Mouse (Mus musculus) lung, adult 2 months (tissue): ENCODE data around the gene Dnmt3l. TPM values are rescaled to one million over a fixed set of nuclear protein-coding genes. Genes with fewer than 3 reads are reported as not detected.

Experiments
- DNase-seq: peaks from one replicate; pipeline ENCODE4 v3.0.0; 2022
- H3K4me1 ChIP-seq: fragments of 200-500 bp; 2 replicates; pipeline ENCODE4 v1.6.1; 2011; ENCODE audit warnings: low read length; ENCODE audit not compliant: control insufficient read depth, insufficient read depth
- H3K4me3 ChIP-seq: fragments of 200-500 bp; replicated peaks from 2 replicates; pipeline ENCODE3; 2011; ENCODE audit warnings: low read depth, mild to moderate bottlenecking, control low read depth, low read length; ENCODE audit errors: extremely low read depth
- CTCF ChIP-seq: fragments of 200-500 bp; IDR thresholded peaks from 2 replicates; pipeline ENCODE4 v1.5.1; 2011; ENCODE audit warnings: mild to moderate bottlenecking, low read length, control low read depth; ENCODE audit not compliant: insufficient read depth
- POLR2A ChIP-seq: fragments of 200-500 bp; IDR thresholded peaks from 2 replicates; pipeline ENCODE4 v1.6.1; 2011; ENCODE audit warnings: low read depth, mild to moderate bottlenecking, control low read depth, low read length, borderline replicate concordance; ENCODE audit errors: extremely low read depth
- WGBS: fragments of 180-500 bp; shearing (Covaris S2); methylation state at CpG from one replicate; pipeline ENCODE4 v1.1.7; 2018; 5-methylcytosine and 5-hydroxymethylcytosine counted together
- polyA plus RNA-seq: library from polyadenylated mRNA; depleted of rRNA; stranded (reverse); fragments of >200 nt; gene quantifications from 2 replicates; pipeline ENCODE4 v1.2.3, GENCODE M21; 2012

Dnmt3l gene
- polyA plus RNA-seq, 1 experiment: 0.64 TPM

DNA sequence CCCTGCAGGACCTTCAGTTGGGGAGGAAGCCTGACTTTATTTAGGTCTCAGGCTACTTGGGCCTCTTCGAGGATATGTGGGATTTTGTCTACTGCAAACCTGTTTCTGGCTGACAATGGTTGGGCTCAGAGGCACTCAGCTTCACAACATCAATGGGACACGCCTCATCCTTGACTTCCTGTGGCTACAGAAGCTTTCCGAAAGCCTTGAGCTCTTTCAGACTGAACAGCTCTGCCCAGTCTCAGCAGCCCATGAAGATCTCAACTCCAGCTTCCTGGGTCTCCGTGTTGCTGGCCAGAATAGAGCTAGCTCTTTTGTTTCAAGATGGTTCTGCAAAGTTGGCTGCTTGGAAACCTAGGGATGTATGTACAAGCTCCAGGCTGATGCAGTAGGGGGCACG, 36.5 kb downstream of the Dnmt3l start:
- Histone ChIP-seq H3K4me3 (no peak overlapping the region), H3K4me1 (no peaks in the 10 kb centered on the region)
- 61% methylated on average over 5 of the region's 5 CpGs for WGBS
- TF ChIP-seq CTCF (no peak), POLR2A (no peak)
- no peak for DNase-seq

DNA sequence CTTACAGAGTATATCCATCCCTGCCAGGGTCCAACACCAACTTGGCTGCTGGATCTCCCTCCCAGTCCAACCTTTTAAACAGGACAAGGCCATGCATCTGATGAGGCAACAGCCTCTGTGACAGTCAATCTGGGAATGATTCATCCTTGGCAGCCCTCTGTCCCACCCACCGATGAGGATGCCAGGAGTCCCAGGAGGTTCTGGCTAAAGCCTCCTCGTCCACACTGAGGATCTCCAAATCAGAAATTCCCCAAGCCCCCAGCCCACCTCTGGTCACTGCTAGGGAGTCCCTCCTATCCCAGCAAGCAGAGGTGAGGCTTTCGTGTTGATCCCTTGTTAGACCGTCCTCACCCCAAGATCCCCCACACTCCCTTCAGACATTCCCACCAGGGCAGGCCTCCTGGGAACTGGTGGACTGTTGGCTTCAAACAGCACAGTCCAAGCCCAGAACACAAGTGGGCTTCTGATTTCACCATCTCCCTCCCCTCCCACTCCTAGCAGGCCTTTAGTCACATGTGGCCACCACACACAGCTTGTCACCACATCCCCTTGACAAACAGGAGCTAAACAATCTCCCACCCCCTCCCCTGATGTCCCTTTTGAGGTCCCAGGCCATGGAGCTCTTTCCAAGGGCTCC, 38.3 kb downstream of the Dnmt3l start:
- DNase-seq: no peak
- 77% methylated on average over 4 of the region's 4 CpGs for WGBS
- TF ChIP-seq CTCF (no peak), POLR2A (no peak)
- H3K4me3 ChIP-seq: no peak overlapping the region
- H3K4me1 ChIP-seq: no peaks in the 10 kb centered on the region

DNA sequence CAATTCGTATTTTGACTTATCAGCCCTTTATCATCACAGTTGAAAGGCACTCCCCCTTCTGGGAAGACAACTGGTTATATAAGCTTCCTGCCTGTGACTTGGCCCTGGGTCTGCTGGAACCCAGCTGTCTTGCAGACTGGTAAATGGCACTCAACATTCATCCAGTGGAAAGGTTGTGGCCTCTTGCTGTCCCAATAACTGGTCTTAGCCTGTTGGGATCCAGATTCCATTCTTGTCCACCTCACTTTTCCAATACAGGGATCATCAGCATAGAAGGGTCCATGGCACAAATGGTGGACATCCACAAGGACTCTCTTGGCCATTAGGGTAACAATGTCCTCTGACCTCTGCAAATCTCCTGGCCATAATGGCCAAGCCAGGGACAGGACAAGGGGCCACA, 42.3 kb downstream of the Dnmt3l start:
- no peak for DNase-seq
- no peaks in the 10 kb centered on the region for H3K4me1 ChIP-seq
- no peak overlapping the region for H3K4me3 ChIP-seq
- WGBS: 36% methylated on average over 1 of the region's 1 CpGs
- TF ChIP-seq POLR2A (no peak), CTCF (no peak)

DNA sequence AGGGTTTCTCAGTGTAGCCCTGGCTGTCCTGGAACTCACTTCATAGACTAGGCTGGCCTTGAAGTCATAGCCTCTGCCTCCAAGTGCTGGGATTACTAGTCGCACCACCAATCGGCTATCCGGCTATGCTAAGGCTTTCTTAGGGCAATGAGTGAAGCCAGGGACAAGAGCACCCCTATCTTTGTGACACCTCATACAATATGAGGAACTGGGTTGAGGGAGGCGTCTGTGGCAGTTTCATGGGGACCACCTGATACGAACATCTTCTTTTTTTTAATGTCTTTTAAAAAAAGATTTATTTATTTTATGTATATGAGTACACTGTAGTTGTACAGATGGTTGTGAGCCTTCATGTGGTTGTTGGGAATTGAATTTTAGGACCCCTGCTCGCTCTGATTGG, 44.0 kb downstream of the Dnmt3l start:
- H3K4me1 ChIP-seq: no peaks in the 10 kb centered on the region
- WGBS: 92% methylated on average over 6 of the region's 6 CpGs
- H3K4me3 ChIP-seq: no peak overlapping the region
- TF ChIP-seq CTCF (no peak), POLR2A (no peak)
- DNase-seq: no peak

DNA sequence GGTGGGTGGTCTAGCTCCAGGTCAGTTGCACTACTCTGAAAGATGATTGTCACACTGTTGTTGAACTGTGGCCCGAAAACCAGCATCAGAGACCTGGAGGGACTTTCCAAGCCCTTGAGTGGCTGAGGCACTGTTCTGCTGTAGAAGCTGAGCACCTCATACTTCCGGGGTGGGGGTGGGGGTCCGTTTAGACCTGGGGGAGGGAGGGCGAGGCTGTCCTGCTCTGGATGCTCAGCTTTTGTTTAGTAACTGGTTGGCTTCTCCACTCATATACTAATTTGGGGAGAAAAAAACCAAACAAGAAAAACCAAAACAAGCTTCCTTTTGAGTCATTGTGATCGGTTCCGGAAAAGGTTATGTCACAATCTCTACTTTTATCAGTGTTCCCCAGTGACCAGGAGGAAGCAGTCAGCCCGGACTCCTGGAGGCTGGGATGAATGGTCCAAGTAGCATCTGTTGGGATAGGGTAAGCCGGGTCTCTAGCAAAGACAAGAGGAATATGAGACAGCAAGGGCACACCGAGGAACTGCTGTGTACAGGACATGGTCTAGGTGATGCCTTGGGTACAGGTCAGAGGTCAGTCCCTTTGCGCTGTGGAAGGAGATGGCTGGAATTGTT, 44.8 kb downstream of the Dnmt3l start:
- no peak for DNase-seq
- 63% methylated on average over 10 of the region's 10 CpGs for whole genome bisulfite sequencing
- Histone ChIP-seq H3K4me3 (no peak overlapping the region), H3K4me1 (no peaks in the 10 kb centered on the region)
- TF ChIP-seq CTCF (no peak), POLR2A (no peak)

DNA sequence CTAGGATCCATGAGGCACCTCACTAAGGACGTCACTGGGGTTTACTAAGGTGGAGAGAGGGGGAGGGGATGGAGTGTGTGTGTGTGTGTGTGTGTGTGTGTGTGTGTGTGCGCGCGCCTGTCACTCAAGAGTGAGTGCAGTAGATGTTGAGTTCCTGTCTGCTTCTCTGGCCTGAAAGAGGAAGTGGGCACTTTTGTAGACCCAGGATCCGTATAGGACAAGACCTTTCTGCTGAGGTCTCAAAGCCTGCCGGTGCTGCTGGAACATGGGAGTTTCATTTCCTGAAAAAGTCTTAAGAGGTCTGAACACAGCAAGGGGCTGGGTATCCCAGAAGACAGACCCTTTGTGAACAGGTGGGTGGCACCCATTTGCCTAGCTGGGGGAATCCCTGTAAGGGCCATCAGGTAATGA, 45.4 kb downstream of the Dnmt3l start:
- no peaks in the 10 kb centered on the region for H3K4me1 ChIP-seq
- DNase-seq: no peak
- H3K4me3 ChIP-seq: no peak overlapping the region
- no peak for TF ChIP-seq POLR2A
- TF ChIP-seq CTCF: no peak
- 66% methylated on average over 6 of the region's 6 CpGs for WGBS

DNA sequence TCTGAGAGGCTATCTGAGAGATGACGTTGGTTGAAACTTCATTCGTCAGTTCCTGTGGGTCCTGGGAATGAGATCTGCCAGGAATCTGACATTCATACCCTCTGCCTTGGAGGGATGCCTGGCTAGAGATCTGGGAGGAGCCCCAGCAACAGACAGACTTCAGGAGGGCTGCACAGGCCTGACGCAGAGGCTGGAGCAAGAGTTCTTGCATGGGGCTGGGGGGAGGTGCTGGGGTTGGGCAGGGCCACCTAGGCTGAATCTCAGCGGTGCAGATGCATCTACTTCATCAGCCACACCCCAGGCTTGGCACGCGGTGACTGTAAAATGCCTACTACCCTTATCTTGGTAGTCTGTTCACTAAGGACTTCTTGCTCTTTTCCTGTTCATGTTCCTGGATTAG, 48.5 kb downstream of the Dnmt3l start:
- Histone ChIP-seq H3K4me3 (no peak overlapping the region), H3K4me1 (no peaks in the 10 kb centered on the region)
- no peak for DNase-seq
- TF ChIP-seq CTCF (no peak), POLR2A (no peak)
- WGBS: 46% methylated on average over 6 of the region's 6 CpGs

DNA sequence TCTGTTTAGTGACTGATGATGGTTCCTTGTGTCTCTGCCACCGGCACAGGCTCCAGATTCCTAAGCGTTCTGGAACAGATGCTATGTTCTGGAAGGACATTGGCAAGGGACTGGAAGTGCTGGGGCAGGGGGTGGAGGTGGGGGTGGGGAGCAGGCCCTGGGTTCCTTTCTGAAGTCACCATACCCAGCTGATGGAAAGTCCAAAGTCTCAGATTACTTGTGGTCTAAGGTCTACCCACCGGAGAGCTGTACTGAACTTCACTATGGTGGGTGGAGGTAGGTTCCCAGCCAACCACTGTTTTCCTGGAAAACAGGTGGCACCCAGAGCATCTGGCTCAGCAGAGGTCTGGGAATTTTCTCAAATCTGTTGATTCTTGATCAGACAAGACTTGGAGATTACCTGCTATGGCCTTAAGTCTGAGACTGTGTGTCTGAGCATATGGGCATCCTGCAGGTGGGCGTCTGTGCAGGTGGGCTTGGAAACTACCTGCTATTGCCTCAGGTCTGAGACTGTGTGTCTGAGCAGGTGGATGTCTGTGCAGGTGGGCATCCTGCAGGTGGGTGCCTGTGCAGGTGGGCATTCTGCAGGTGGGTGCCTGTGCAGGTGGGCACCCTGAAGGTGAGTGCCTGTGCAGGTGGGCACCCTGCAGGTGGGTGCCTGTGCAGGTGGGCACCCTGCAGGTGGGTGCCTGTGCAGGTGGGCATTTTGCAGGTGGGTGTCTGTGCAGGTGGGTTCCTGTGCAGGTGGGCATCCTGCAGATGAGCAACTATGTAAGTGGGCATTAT, 49.2 kb downstream of the Dnmt3l start:
- TF ChIP-seq POLR2A: no peak
- no peak for DNase-seq
- WGBS: 73% methylated on average over 4 of the region's 4 CpGs
- H3K4me3 ChIP-seq: no peak overlapping the region
- no peaks in the 10 kb centered on the region for H3K4me1 ChIP-seq

DNA sequence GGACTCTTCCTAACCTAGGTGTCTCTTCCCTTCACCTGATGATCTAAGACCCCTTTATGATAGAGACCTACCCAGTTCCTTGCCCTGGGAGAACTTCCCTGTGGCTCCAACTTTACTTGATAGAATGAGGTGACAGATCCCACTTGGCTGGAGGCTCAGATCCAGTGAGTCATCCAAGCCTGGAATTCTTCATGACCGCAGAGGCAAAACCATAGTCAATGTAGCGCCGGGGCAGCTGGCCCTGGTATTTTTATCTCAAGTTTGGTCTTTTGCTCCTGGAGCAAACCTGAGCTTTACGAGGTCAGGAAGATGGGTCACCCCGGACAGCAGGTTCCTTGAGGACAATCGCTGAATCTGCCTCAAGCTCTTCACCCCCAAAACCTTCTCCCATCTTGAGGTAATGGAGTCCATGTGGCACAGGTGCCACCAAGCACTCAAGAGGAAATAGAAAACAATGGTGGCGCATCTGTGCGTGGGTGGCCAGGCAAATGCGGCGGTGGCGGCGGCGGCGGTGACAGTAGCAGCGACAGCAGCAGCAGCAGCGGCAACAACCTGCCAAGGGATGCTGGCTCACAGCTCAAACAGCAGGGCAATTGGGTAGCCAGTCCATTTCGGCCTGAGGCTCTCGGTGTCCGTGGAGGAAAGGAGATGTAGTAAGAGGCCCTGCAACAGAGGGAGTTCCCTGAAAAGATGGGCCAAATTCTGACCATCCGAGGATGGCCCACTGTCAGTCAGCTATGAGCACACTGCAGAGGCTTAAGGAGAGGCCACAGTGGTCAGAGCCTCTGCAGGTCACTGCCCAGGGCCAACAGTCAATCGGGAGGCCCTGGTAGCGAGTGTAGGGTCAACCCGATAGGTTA, 50.3 kb downstream of the Dnmt3l start:
- DNase-seq: no peak
- H3K4me1 ChIP-seq: no peaks in the 10 kb centered on the region
- 80% methylated on average over 23 of the region's 23 CpGs for WGBS
- H3K4me3 ChIP-seq: no peak overlapping the region
- no peak for TF ChIP-seq POLR2A
- no peak for TF ChIP-seq CTCF

GRCm38 (mm10) chr10:78092725-78093029, 50.9 kb downstream of the Dnmt3l start:
- Histone ChIP-seq H3K4me3 (no peak overlapping the region), H3K4me1 (no peaks in the 10 kb centered on the region)
- WGBS: 87% methylated on average over 13 of the region's 13 CpGs
- TF ChIP-seq POLR2A: no peak
- no peak for TF ChIP-seq CTCF
- DNase-seq: no peak
